Mouse (Mus musculus): ENCODE results near the gene Zfp385b.

The Zfp385b gene

DNA sequence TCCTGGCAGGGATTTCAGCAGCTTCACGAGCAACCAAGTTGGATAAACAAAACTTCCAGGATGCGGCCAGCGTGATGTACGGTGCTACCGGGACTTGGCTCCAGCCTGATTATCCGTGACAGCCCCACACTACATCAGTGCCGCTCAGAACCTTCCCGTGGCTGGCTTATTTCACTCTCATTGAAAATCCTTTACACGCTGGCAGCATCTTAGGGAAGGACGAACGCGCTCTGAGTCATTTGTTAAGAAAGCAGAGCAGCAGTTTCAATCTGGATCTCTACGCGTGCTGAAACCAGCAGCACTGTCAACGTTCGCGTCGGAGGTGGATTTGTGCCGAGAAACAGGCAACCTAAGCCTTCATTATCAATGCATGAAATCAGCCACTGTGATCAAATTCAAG lies 116.4 kb downstream of the Zfp385b start:
- no peak for DNase-seq (ENCODE audit: low read depth)

- DNase-seq (ENCODE audit: low read depth) = no peak
These were observed 128.3 kb downstream of the Zfp385b start for GRCm38 (mm10) chr2:77691174-77691573.

DNA sequence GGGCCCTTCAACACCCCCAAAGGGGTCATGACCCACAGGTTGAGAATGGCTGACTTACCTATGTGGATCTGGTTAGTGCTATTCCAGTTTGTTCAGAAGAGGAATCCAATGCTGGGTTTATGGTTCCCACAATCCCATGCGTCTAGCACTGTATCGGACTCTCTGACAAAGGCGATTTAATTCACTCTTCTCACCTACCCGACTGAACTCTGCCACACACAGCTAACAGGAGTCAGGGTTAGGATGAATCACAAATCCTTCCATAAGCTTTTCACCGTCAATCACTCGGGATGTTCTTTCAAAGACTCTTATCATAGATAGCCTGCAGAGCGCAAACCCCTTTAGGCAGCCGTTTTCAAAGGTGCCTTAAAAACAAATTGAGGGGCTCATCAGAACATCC lies 129.1 kb downstream of the Zfp385b start:
- no peak for DNase-seq (ENCODE audit: low read depth)

DNA sequence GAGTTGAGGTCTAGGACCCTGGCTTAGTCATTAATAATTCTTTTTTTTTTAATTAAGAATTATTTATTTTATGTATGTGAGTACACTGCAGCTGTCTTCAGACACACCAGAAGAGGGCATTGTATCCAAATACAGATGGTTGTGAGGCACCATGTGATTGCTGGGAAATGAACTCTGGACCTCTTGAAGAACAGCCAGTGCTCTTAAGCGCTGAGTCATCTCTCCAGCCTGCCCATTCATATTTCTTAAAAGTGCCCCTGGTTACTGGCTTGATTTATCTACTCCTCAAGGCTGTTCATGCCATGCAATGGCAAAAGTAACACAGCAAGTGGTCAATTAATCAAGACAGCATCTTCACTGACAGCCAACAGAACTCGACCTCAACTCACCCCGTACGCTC lies 130.8 kb downstream of the Zfp385b start:
- no peak for DNase-seq (ENCODE audit: low read depth)

GRCm38 (mm10) chr2:77684088-77684487 lies 135.4 kb downstream of the Zfp385b start:
- DNase-seq (ENCODE audit: low read depth) = no peak

DNA sequence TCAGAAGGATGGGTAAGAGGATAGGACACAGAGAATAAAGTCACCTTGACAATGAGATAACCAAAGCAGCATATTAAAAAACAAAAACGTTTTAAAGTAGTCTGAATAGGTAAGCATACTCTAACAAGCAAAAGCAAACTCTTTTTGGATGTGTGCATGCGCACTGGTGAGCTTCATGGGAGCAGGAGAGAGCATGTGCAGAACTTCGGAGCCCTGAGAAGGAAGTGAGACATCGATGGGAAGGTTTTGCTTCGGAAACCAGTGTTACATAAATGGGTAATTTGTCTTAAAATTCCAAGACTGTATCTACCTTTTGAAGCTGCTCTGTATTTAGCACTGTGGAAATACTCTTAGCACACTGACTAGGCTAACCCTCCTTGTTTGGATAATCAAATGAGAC lies 137.2 kb downstream of the Zfp385b start:
- no peak for DNase-seq (ENCODE audit: low read depth)

- DNase-seq (ENCODE audit: low read depth) = no peak
These were observed 137.7 kb downstream of the Zfp385b start for GRCm38 (mm10) chr2:77681741-77682140.

- no peak for DNase-seq (ENCODE audit: low read depth)
These were observed 145.7 kb downstream of the Zfp385b start for GRCm38 (mm10) chr2:77673770-77674169.

- no peak for DNase-seq (ENCODE audit: low read depth)
These were observed 147.1 kb downstream of the Zfp385b start for GRCm38 (mm10) chr2:77672215-77672905.

GRCm38 (mm10) chr2:77662171-77662570 lies 157.3 kb downstream of the Zfp385b start:
- DNase-seq (ENCODE audit: low read depth) = no peak

DNA sequence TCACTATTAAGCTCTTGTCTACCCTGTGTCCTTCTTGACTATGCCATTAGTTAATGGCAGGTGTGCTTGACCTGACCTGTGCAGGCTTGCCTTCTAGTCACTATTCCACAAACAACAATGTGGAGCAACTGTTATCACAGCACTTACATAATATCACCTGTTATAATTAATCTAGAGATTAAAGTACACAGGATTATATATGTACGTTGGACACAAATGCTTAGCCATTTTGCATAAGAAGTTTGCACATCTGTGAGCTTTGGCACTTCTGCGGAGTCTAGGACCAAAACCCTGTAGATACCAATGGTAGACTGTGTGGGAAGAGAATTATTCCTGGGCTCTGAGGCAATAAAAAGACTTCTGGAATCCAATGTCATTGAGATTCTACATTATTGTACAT lies 165.8 kb downstream of the Zfp385b start:
- no peak for DNase-seq (ENCODE audit: low read depth)

DNA sequence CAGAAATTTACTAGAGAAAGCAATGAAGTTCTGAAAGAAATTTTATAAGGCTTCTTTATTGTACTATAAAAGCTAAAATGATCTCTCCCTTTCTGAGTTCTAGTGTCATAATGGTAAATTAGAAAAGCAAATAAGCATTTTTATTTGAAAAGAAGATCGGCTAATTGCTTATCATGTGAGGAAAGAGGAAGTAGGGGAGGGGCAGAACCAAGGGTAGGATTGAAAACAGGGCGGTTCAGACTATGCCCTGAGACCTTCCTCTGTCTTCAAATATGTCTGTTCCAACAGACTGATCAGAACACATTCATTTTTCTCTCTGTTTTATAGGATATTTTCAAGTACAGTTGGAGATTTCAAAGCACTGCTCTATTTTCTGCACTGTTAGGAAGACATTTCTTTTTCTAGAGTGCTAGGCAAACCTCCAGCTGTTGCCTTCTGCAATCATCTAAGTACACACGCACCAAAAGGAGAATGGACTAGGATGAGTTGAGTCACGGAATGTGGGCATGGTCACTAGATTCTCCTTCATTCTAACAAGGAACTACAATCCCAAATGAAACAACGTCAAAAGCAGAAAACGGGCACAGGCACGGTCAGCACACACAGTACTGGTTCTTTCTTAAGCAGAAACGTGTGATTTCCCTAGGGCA lies 177.8 kb downstream of the Zfp385b start:
- DNase-seq (ENCODE audit: low read depth) = no peak

- DNase-seq (ENCODE audit: low read depth) = no peak
These were observed 179.4 kb downstream of the Zfp385b start for GRCm38 (mm10) chr2:77639993-77640392.

GRCm38 (mm10) chr2:77631606-77632005 lies 187.8 kb downstream of the Zfp385b start:
- no peak for DNase-seq (ENCODE audit: low read depth)

- no peak for DNase-seq (ENCODE audit: low read depth)
These were observed 191.7 kb downstream of the Zfp385b start for GRCm38 (mm10) chr2:77627622-77628231.

DNA sequence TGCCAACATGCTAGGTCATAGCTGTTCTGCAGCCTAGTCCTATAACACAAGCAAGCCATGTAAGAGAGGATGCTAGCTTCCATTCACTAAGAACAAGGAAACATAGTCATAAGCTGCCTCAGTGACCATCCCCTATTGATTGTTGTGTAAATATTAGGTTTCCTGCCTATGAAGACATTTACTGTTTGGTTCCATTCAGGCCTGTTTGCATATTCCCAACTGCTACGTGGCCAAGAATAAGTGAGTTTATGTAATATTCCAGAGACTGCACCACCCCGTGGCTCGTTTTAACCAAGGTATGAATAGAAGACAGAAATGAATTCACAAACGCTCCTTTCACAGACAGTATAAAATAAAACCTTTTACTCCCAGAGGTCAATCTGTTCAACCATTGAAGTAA lies 200.8 kb downstream of the Zfp385b start:
- no peak for DNase-seq (ENCODE audit: low read depth)

DNA sequence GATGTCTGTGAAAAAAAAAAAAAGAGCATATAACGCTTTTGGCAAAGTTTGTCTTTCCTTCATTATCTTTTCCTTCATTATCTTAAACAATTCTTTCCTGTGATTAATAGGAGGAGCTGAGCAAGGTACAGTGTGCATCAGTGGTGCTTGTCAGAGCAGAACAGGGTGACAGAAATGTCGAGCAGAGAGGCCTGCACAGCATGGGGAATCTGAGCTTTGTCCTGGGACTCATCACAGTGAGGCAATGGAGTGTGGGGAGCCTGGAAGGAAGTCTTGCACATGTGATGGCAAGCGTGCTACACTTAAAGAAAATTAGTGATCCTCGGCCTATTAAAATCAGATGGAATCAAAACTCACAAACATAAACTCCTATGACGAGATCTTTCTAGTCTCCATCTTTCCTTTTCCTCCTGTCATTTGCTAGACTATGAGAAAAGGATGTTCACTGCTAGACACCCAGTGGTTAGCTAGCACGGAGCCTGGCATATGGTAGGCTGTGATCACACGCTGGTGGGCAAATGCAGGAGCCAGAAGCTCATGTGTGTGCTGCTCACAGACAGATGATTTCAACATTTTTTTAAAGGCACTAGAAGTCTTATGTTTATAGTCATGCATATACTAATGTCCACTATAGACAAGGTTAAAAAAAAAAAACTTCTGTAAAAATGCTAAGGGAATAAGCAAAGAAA lies 209.0 kb downstream of the Zfp385b start:
- DNase-seq (ENCODE audit: low read depth) = no peak

DNA sequence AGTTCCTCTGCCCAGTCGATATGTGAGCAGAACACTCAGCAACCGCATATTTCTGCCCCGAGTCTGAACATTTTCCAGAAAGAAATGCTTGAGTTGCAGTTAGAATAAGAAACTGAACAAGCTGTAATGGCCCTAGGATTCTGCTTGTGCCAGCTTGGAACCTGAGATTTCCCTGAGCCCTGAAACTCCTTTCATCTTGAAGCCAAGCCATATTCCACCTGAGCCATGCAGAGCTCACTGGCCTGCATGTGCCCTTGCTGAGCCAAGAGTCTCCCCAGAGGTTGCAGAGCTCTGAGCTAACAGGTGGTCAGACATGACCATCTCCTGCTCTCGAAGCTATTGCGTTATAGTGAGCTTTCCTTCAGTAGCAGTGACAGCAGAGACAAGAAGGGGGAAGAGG lies 210.0 kb downstream of the Zfp385b start:
- DNase-seq (ENCODE audit: low read depth) = no peak

GRCm38 (mm10) chr2:77608666-77609065 lies 210.8 kb downstream of the Zfp385b start:
- DNase-seq (ENCODE audit: low read depth) = no peak

- no peak for DNase-seq (ENCODE audit: low read depth)
These were observed 226.0 kb downstream of the Zfp385b start for GRCm38 (mm10) chr2:77593461-77593860.

DNA sequence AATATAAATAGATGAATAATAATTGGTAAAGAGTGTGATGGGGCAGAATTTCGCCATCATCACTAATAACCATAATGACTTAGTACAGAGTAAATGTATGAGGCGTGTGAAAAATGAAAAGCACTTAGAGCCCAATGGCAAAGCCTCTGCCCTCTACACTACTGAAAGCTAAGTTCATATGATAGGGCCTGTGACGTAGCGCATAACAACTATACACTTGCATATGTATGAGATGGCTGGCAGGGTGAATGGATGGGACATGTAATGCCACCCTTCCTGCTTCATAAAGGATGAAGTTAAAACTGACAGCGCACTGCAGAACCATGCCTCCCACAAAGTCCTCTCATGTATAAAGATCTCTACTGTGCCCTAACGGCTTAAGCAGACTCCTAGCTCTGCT lies 226.9 kb downstream of the Zfp385b start:
- no peak for DNase-seq (ENCODE audit: low read depth)

DNA sequence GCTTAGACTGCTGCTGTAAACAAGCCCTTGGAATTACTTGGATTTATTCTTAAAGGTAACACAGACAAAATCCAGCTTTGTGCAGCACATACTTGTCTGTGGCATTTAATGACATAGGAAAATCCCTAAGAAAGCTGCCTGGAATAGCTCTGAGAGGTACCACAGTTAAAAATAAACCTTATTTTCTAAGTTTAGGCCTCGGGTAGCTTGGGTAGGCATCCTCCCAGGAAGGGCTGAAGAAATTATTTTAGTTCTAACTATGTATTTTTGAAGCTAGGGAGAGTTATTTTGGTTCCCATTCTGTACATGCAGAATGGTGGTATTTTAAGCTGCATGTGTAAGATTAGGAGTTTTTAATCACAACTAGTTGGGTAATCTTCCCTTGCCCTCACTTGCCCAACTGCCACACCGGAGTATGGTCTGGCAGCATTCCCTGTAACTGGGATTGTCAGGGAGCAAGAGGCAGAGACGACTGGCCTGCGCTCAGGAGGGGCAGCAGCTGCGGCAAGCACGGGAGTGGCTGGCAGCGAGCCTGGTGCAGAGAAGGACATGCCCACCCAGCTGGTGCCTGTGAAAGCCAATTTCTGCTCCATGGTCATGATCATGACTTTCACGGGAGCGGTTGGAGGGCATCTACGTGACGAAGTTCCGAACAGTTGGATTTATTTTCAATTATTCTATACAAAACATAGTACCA lies 230.1 kb downstream of the Zfp385b start:
- DNase-seq (ENCODE audit: low read depth) = no peak
